Mouse (Mus musculus): ENCODE results near the gene Nfatc4.

The Nfatc4 gene

DNA sequence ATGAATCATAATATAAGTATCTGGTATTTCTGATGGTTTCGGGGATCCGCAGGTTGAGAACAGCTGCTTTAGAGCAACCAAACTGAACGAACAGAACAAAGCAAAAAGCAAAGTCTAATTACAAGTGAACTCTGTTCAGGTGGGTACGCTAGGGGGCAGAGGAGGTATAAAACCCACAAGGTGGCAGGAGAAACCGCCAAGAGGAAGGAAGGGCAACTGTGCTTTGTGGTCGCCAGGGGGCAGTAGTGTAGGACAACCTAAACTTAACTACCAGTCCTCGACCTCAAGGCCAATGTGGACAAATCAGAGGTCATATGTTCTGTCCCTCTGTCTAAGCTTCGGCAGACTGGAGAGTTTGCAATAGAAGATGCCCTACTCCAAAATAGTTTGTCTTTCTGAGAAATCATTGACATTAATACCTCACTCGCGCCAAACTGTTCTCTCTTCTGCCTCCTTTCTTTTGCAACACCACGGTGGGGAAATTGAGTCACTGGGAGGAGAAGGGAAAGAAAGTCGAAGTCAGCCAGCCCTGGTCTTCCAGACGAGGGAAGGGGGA is 431 bp upstream of the Nfatc4 start:
- peak; percentile 96 for DNase-seq (ENCODE audit: low spot score)

DNA sequence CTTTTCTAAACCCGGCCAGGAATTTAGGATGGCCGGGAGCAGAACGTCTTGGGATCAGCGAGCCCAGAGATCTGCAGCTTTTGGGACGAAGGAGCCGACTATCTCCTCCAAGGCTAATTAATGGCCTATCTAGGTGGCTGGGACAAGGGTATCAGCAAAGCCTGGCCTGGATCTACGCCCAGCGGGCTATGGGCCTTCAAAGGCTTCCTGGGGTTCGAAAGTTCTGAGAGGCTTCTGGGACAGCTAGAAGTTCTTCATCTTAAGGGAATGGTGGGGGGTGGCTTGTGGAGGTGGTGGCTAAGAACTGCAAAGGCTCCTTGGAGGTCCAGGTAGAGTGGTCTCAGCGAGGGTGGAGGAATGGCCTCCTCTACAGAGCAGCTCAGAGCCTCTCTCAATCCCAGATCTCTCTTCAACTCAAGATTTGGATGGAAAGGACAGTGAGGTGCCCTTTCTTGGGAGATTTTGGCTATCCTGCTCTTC is 1.1 kb downstream of the Nfatc4 start:
- peak; percentile 79 for DNase-seq (ENCODE audit: low spot score)

DNA sequence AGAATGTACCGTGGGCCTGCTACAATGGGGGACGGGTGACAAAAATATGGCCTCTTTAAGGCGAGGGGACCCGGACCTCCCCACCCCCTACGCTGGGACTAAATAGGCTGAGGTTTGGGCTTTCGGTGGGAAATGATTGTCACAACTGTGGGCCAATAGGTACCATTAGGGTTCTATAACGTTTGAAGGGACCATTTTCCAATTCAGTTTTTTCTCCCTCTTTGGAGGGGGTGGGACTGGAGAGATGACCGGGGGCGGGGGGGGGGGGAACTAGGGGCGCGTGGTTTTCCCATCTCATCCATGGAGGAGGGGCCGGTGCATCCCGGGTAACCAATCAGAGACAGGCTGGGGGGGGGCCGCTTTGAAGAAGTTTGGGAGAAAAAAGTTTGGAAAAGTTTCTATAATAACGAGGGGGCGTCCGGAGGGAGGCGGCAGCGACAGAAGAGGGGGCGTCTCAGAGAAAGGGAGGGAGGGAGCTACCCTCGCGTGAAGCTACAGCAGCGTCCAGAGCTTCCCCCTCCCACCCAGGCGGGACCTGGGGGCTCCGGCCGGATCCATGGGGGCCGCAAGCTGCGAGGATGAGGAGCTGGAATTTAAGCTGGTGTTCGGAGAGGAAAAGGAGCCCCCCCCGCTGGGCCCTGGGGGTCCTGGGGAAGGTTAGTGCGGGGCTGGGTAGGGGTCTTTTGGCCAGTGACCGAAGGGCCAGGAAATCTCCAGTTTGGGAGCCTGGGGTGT is 1.7 kb downstream of the Nfatc4 start:
- DNase-seq (ENCODE audit: low spot score): peak; percentile 79

DNA sequence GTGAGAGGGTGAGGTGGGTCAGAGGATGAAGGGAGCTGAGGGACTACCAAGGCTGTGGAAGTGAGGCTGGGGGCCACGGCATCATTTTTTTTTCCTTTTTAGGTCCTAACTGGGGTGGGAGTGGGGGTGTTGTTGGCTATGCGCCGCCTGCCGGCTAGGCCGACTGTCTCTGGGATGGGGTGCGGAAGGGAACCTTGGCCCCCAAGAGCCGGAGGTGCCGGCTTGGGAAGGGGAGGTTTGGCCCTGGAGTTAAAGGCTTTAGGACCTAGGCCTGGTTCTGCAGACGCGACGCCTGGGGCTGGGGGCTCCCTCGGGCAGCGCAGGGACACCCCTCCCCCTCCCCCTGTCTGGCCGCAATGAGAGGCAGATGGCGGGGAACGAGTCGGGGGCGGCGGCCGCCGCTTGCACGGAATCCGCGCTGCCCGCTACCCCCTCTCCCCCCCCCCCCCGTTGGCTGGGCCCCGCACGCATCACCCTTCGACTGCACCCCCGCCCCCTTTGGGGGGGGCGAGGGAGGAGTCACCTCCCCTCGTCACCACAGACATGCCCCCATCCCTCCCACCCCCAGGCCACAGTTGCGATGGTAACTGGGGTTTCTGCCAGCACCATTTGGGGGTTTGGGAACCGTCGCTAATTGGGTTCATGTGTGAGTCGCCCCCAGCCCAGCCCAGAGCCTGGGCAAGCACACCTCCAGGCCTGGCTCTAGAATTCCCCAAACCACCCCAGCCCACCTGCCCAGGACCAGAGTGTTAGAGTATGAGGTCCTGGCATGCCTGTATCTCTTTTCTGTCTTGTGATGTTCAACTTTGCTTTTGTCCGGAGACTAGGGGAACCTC is 2.5 kb downstream of the Nfatc4 start:
- DNase-seq (ENCODE audit: low spot score): peak; percentile 76

DNA sequence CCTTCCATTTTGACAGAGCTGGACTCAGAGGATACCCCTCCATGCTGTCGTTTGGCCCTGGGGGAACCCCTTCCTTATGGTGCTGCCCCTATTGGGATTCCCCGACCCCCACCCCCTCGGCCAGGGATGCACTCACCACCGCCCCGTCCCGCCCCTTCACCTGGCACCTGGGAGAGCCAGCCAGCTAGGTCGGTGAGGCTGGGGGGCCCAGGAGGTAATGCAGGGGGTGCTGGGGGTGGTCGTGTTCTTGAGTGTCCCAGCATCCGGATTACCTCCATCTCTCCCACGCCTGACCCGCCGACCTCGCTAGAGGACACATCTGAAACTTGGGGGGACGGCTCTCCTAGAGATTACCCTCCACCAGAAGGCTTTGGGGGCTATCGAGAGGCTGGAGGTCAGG is 3.2 kb downstream of the Nfatc4 start:
- DNase-seq (ENCODE audit: low spot score): no peak

DNA sequence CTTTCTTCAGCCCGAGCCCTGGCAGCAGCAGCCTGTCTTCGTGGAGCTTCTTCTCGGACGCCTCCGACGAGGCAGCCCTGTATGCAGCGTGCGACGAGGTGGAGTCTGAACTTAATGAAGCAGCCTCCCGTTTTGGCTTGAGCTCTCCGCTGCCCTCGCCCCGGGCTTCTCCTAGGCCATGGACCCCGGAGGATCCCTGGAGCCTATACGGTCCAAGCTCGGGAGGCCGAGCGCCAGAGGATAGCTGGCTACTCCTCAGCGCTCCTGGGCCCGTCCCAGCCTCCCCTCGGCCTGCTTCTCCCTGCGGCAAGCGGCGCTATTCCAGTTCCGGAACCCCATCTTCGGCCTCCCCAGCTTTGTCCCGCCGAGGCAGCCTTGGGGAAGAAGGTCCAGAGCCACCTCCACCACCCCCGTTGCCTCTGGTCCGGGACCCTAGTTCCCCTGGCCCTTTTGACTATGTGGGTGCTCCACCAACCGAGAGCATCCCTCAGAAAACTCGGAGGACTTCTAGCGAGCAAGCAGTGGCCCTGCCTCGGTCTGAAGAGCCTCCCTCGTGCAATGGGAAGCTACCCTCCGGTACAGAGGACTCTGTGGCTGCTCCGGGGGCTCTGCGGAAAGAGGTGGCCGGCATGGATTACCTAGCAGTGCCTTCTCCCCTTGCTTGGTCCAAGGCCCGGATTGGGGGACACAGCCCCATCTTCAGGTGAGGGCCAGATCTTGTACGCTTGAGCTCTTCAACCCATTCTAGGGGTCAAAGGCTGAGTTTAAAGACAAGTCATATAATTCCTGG is 3.8 kb downstream of the Nfatc4 start:
- peak; percentile 49 for DNase-seq (ENCODE audit: low spot score)

DNA sequence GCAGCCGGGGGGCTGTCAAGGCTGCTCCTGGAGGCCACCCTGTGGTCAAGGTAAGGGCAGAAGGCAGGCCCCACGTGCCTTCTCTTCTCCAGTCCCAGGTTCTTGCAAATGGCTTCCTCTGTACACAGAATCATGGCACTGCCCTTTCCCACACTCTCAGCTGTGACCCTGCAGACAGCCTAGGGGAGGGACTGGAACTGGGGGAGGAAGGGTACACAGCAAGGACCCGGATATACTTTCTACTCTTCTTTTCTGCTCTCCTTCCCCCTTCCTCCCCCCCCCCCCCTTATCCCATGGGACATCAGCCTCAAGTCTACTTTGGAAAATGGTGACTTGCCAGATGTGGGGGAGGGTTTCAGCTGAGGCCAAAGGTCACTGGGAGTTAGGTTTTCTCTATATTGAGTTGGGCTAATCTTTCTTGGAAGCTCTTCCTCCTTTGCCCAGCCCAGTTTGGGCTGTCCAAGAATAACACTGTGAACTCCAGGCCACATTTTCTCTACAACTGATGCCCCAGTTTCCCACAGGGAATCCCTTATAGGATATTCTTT is 5.8 kb downstream of the Nfatc4 start:
- peak; percentile 44 for DNase-seq (ENCODE audit: low spot score)

DNA sequence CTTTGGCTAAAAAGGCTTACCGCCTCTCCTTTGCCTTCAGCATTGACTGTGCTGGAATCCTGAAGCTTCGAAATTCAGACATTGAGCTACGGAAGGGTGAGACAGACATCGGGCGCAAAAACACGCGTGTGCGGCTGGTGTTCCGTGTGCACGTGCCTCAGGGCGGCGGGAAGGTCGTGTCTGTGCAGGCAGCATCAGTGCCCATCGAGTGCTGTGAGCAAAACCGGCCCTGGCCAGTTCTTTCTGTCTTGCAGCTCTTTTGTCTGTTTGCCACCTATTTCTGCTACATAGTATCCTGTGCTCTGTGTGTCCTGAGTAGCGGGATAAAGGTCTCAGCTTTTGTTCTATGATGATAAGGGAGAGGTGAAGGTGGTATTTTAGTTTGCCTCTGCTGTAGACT is 6.9 kb downstream of the Nfatc4 start:
- DNase-seq (ENCODE audit: low spot score): no peak

DNA sequence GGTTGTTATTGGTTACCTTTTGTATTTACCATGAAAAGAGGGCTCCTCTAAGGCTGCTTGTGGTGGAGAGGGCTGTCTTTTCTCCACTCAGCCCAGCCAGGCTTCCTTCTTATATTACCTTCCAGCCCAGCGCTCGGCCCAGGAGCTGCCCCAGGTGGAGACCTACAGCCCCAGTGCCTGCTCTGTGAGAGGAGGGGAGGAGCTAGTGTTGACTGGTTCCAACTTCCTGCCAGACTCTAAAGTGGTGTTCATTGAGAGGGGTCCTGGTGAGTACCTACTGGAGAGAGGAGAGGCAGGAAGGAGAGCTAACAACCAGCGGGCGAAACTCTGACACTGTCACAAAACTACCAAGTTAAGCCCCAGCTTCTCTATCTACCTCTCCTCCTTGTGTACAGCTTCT is 7.4 kb downstream of the Nfatc4 start:
- no peak for DNase-seq (ENCODE audit: low spot score)

DNA sequence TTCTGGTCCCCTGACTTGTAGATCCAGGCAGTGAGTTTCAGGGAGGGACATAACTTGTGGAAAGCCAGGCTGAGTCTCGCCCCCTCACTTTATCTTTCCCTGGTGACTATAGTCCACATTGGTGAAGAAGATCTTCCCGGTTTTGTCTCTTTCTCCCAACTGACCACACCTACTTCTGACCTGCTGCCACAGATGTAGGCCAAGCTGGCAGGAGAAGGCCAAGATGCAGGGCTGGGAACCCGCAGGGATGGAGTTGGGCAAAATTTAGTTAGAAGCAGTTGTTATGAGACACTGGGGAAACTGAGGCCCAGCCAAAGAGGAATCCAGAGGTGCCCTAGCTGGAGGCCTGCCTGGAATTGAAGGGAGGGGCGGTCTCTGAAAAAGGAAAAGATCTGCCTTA is 10.2 kb downstream of the Nfatc4 start:
- DNase-seq (ENCODE audit: low spot score): no peak

DNA sequence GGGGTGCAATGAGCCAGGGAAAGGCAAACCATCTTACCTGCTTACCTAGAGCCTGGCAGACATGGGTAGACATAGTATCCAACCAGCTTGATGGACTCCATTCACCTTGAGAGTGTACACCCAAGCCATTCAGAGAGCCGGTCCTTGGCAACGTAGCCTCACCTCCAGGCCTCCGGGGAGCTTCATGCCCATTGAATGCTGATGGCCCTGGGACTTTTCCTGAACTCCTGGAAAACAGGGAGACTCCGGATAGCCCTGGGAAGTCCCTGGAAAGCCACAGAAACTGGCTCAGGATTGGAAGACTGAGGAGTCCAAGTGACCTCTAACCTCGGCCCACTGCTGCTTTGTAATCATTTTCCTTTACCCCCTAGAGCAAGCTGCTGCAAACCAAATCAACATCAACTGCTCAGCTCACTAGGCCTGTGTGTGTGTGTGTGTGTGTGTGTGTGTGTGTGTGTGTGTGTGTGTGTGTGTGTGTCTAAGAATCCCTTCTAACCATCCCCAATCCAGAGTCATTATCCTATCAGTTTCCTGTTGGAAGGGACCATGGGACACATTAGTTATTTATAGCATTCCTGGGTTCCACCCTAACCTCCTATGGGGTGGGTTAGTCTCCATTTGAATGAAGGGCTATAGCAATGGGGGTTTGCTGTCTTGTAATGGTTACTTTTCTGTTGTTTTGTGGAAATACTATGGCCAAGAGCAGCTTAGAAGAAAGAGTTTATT is 12.0 kb downstream of the Nfatc4 start:
- DNase-seq (ENCODE audit: low spot score): no peak

DNA sequence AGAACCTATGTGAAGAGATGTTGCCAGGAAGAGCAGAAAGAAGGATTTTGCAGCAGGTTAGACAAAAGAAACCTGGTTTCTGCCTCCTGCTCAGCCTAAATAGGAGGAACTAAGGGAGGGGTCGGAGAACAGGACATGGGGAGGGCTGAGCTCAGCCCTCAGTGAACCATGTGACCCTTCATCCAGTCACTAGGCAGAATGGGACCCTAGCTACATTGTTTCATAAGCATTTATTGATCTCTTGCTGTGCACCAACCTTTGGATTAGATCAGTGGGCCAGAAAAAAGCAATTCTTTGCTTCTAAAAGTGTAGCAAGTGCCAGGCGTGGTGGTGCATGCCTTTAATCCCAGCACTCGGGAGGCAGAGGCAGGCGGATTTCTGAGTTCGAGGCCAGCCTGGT is 15.4 kb downstream of the Nfatc4 start:
- DNase-seq (ENCODE audit: low spot score): no peak

DNA sequence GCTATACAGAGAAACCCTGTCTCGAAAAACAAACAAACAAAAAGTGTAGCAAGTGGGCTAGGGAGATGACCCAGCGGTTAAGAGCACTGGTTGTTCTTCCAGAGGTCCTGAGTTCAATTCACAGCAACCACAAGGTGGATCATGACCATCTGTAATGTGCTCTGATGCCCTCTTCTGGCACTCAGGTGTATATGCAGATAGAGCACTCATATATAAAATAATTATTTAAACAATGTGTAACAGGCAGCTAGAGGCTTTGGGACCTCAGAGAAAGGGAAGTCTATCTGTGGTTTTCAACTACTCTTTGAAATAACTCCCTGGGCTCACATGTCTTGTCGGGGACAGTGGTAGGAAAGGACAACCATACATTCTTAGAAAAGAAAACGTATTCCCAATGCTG is 15.8 kb downstream of the Nfatc4 start:
- no peak for DNase-seq (ENCODE audit: low spot score)

DNA sequence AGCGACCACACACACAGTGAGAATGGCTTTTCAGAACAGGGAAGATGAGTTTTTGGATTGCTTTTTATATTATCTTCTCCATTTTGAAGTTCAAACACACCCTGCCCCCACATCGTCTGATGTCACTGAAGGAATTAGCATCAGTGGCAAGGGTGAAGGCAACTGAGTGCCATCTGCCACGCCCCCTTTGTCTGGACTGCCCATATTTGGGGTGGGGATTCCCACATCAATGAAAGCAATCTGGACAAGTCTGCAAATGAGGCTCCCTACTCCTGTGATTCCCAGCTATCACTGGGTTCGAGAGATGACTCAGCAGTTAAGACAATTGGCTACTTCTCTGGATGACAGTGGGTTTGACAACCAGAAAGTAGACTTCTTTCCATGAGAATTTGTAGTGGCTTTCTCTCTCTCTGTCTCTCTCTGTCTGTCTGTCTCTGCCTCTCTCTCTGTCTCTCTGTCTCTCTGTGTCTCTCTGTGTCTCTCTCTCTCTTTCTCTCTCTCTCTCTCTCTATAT is 18.0 kb downstream of the Nfatc4 start:
- no peak for DNase-seq (ENCODE audit: low spot score)

DNA sequence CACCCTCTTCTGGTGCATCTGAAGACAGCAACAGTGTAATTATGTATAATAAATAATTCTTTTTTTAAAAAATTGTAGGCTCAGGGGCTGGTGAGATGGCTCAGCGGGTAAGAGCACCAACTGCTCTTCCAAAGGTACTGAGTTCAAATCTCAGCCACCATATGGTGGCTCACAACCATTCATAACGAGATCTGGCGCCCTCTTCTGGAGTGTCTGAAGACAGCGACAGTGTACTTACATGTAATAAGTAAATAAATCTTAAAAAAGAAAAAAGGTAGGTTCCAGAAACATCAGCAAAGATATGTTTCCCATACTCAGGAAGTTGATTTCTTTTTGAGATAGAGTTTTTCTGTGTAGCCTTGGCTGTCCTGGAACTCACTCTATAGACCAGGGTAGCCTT is 19.9 kb downstream of the Nfatc4 start:
- no peak for DNase-seq (ENCODE audit: low spot score)

DNA sequence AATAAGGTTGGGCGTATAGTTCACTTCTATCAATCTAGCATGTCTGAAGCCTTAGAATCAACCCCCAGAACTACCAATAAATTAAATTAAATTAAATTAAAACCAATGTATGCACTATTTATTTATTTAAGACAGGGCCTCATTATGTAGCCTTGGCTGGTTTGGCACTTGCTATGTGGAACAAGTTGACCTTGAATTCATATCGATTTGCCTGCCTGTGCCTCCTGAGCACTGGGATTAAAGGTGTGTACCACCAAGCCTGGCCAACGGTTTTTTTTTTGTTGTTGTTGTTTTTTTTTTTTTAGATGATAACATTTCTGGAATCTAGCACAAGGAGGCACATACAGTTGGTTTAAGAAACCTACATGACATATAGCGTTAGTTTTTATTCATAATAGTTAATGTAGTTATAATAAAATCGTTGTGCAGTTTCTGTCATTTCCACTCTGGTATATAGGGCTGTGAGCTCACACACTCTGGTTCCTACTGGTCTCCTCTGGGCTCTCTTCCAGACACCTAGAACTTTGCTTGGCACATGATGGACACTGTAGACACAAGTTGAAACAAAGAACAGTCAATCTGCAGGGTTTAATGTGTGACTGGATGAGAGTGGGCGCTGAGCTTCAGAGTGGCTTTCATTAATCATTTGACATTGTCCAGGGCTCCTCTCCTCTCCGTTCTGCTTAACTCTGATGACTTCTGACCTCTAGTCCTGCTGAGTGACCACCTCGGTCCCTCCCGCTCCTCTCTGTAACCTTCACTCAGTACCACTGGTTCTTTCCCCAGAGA is 22.8 kb downstream of the Nfatc4 start:
- no peak for DNase-seq (ENCODE audit: low spot score)

DNA sequence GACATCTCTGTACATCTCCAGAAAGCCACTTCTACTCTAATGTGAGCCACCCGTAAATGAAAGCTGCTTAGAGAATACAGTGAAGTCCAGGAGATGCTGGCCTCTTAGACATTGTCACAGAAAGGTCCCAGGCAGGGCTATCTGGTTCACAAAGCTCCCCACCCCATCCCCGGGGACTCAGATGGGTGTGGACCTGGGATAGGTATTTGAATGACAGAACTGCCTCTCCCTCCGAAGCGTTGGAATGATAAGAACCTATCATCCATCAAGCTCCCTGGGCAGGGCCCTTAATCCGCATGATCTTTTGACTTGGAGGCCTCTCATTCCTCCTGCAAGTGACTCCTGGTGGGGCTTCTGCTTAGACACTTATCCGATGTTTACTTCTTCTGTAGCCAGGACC is 27.9 kb downstream of the Nfatc4 start:
- DNase-seq (ENCODE audit: low spot score): no peak

DNA sequence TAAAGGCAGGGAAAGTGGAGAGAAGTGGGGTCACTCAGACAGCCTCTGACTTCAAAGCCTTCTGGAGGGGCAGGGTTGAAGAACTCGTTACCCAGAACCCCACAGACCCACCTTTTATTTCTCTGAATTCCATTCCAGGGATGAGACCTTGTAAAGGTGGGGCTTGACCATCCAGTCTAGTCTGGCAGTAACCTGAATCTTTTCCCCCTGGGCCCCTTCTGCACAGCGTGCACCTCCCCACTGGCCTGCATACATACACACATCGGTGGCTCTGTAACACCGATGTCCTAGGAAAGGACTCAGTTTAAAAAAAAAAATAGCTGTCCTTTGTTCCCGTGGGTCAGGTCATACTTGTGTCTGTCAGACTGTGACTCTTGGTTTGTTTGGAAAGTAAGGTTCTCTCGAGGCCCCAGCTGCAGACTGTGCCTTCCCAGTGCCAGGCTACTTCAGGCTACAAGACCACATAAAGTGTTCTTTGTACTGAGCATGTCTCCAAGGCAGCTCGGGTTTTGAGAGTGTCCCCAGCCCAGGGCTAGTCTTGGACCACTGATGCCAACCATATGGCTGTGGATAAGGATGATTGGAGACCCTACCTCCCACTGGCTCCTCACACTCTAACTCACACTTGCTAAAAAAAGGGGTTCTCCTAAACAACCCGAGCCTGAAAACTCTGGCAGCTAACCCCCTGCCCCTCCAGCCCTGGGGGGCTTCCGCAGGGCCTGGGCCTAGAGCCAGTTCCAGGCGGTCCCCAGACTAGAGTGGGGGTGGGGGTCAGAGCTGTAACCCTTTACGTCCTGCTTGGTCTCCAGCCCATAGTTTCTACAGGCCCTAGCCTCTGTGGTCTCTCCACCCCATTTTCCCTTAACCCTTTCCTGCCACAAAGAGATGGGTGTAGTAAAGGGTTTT is 30.0 kb downstream of the Nfatc4 start:
- DNase-seq (ENCODE audit: low spot score): peak; percentile 86

DNA sequence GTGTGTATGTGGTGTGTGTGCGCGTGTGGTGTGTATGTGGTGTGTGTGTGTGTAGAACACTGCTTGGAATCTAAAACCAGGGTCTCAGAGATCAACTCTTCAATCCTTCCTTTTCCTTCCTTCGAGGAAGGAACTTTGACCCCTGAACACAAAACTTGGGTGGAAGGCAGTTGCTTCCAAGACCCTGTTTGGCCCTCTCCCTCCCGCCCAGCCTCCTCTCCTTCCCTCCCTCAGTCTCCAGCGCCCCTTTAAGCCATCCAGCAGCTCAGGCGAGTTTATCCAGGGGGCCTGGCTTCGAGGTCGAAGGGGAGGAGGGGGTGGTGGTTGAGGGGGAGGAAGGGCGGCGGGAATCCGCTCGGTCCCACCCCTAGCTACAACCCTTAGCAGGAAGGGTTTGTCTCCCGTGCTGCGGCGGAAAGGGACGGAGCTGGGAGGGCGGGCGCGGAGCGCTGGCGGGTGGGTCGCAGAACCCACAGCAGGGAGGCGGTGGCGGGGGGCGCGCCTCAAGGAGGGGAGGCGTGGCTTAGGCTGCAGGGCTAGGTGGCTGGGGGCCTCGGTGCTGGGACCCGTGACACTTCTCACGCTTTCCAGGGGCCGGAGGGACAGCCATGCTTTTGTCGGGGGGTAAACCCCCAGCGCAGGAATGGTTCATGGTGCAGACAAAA is 30.8 kb downstream of the Nfatc4 start, which contains the start of gene Nynrin:
Nynrin (plus strand) TSS at position 390 of the 665 bp plus-strand sequence.
- DNase-seq (ENCODE audit: low spot score): peak; percentile 88
